Mouse (Mus musculus): ENCODE results near the gene Kif1a. TPM values are rescaled to one million over a fixed set of nuclear protein-coding genes. Genes with fewer than 3 reads are reported as not detected.

Gene Kif1a
- polyA plus RNA-seq, 1 experiment: not detected

DNA sequence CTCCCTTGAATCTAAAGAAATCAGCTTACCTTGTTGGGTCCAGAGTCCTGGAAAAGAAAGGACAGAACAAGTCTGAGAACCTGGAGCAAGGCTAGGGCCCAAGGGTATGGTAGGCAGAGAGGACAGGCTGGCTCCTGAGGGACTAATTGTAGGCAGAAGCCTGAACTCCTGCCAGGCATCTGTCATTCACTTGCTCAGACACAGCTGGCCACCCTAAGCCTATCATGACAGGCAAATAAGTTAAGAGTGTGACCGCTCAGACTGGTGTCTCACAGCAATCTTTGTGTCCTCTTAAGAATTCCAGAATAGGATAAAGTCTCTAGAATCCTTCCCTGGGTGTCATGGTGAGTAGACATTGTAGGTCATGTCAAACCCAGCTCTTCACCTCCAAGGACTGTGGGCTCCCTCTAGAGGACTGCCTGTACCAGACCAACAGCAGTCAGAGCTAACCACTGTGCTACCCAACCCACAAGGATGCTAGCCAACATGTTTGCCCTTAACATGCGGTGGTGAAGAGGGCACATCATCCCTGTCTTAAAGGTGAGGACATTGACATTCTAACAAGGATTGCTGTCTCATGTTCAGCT lies 29.4 kb downstream of the Kif1a start:
- Histone ChIP-seq H3K27ac (ENCODE audit: insufficient read depth, low read depth, low read length) (peak overlapping the region; percentile 73; the same call in 1 of the 2 replicates), H3K4me3 (ENCODE audit: insufficient read depth, low read length) (no peak overlapping the region)

DNA sequence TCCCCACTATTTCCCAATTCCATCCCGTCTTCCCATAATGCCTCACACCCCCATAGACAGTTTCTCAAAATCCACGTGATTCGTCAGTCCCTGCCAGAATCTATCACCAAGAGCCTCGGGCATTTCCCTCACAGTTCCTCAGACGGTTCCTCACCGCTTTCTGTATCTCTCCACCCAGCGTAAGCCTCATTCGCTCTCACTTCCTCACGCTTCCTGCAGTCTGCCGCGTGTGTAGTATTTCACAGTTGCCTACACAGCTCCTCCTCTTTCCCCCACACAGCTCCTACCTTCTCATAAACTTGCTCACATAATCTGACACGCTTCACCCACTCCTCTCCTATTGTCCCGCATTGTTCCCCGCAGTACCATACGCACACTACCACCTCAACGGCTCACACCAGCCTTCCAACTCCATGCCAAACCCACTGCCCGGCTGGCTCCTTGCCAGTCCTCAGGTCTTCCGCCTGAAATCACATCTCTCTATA lies 30.2 kb downstream of the Kif1a start:
- peaks cover 37% of the 10 kb centered on the region for H3K4me1 ChIP-seq (ENCODE audit: control insufficient read depth, insufficient read depth, low read length)
- no peak overlapping the region for H3K4me3 ChIP-seq (ENCODE audit: insufficient read depth, low read length)
- no peak for TF ChIP-seq POLR2A (IDR thresholded peaks at IDR 0.05; ENCODE audit: borderline replicate concordance, low read depth, low read length)
- TF ChIP-seq CTCF (IDR thresholded peaks at IDR 0.05; ENCODE audit: low read depth, low read length): no peak
- H3K27ac ChIP-seq (ENCODE audit: insufficient read depth, low read depth, low read length): peak overlapping the region; percentile 73

More for the DNA sequence above, 29.4 kb downstream of the Kif1a start:
- TF ChIP-seq CTCF (IDR thresholded peaks at IDR 0.05; ENCODE audit: low read depth, low read length) (peak; percentile 23; the same call in 1 of the 2 replicates), POLR2A (IDR thresholded peaks at IDR 0.05; ENCODE audit: borderline replicate concordance, low read depth, low read length) (no peak)
- H3K4me1 ChIP-seq (ENCODE audit: control insufficient read depth, insufficient read depth, low read length): peaks cover 37% of the 10 kb centered on the region

DNA sequence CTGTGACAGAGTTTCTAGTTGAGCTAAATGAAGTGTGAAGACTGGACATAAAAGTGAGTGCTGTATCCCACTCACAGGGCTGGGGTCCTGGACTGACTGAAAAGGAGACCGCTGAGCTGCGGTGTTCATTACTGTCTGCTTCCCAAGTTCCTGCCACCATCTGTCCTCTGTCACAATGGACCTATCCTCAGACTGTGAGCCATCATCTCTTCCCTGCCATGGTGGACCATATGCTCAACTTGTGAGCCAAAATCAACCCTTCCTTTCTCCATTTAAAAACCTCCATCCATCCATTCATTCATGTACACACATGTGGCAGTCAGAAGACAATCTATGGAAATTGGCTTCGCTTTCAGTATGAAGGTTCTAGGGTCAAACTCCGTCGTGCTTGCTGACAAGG lies 30.9 kb downstream of the Kif1a start:
- no peak for TF ChIP-seq POLR2A (IDR thresholded peaks at IDR 0.05; ENCODE audit: borderline replicate concordance, low read depth, low read length)
- no peak for TF ChIP-seq CTCF (IDR thresholded peaks at IDR 0.05; ENCODE audit: low read depth, low read length)
- peaks cover 37% of the 10 kb centered on the region for H3K4me1 ChIP-seq (ENCODE audit: control insufficient read depth, insufficient read depth, low read length)
- peak overlapping the region; percentile 73 for H3K27ac ChIP-seq (ENCODE audit: insufficient read depth, low read depth, low read length)
- H3K4me3 ChIP-seq (ENCODE audit: insufficient read depth, low read length): no peak overlapping the region

- Histone ChIP-seq H3K4me3 (ENCODE audit: insufficient read depth, low read length) (no peak overlapping the region), H3K4me1 (ENCODE audit: control insufficient read depth, insufficient read depth, low read length) (peaks cover 37% of the 10 kb centered on the region), H3K27ac (ENCODE audit: insufficient read depth, low read depth, low read length) (peak overlapping the region; percentile 64)
- TF ChIP-seq CTCF (IDR thresholded peaks at IDR 0.05; ENCODE audit: low read depth, low read length) (no peak), POLR2A (IDR thresholded peaks at IDR 0.05; ENCODE audit: borderline replicate concordance, low read depth, low read length) (no peak)
Observed at GRCm38 (mm10) chr1:93068553-93068952, 33.2 kb downstream of the Kif1a start.

DNA sequence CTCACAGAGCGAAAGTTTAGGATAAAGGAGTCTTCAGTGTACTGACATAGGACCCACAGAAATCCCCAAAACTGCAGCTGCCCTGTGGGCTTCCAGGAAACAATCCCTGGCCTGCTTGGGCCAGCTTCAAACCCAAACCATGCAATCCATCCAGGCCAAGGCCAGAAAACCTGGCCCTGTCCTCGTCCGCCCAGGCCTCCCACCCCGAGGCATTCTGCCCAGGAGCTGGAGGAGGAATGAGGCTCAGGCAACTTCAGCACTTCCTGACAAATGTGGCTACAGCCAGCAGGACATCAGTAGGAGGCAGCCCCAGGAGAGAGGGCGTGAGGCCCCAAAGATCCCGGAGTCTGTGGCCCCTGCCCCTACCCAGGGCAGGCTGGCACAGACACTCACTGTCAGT lies 36.1 kb downstream of the Kif1a start:
- TF ChIP-seq POLR2A (IDR thresholded peaks at IDR 0.05; ENCODE audit: borderline replicate concordance, low read depth, low read length) (no peak), CTCF (IDR thresholded peaks at IDR 0.05; ENCODE audit: low read depth, low read length) (no peak)

DNA sequence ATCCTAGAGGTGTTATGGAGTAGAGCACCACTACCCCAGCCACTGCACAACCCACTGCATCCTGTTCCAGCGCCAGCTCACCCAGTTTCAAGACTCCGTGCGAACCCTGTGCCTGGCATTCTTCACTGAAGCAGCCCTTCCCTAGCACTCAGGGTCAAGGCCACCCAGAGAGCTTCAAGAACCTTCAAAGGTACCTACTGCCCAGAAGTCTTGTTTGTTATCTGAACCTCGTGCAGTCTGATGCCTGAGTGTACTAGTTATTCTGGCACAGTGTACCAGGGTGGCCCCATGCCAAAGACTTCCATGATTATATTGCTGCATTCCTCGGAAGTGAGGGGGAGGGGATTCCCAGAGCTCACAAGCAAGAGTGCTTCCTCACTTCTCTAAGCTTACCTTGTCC lies 38.1 kb downstream of the Kif1a start:
- no peak overlapping the region for H3K4me3 ChIP-seq (ENCODE audit: insufficient read depth, low read length)
- H3K4me1 ChIP-seq (ENCODE audit: control insufficient read depth, insufficient read depth, low read length): peaks cover 4% of the 10 kb centered on the region
- TF ChIP-seq CTCF (IDR thresholded peaks at IDR 0.05; ENCODE audit: low read depth, low read length) (no peak), POLR2A (IDR thresholded peaks at IDR 0.05; ENCODE audit: borderline replicate concordance, low read depth, low read length) (no peak)
- H3K27ac ChIP-seq (ENCODE audit: insufficient read depth, low read depth, low read length): no peak overlapping the region

More for the DNA sequence above, 36.1 kb downstream of the Kif1a start:
- peaks cover 23% of the 10 kb centered on the region for H3K4me1 ChIP-seq (ENCODE audit: control insufficient read depth, insufficient read depth, low read length)
- H3K4me3 ChIP-seq (ENCODE audit: insufficient read depth, low read length): no peak overlapping the region
- no peak overlapping the region for H3K27ac ChIP-seq (ENCODE audit: insufficient read depth, low read depth, low read length)

DNA sequence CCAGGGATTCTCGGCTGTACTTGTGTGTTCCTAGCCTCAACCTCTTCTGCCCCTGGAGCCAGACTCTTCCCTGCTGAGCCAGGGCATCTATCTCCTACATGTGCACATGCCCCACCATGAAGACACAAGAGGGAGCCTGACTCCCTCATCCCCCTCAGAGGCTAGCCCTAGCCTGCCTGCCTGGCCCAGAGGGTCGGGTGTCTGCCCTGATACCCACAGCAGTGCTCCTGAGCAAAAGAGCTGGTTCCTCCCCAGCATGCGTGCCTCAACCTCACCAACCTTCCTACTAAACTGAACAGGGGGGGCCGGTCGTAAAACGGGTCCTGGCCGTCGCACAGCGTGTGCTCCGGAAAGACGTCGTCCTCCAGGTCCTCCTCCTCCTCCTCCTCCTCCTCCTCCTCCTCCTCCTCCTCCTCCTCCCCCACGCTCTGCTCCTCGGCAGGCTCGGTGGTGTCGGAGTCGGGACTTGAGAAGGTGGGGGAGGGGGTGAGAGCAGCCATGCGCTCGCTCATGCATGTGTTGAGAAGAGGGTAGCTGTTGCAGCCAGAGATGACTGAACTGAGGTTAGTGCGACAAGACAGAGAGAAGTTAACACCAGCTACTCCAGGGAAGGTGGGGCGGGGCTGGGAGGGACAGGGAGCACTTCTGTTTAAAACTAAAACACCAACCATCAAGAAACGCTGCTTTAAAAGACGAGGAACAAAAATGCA lies 50.5 kb downstream of the Kif1a start:
- Histone ChIP-seq H3K4me3 (ENCODE audit: insufficient read depth, low read length) (no peak overlapping the region), H3K27ac (ENCODE audit: insufficient read depth, low read depth, low read length) (no peak overlapping the region), H3K4me1 (ENCODE audit: control insufficient read depth, insufficient read depth, low read length) (no peaks in the 10 kb centered on the region)
- TF ChIP-seq CTCF (IDR thresholded peaks at IDR 0.05; ENCODE audit: low read depth, low read length) (no peak), POLR2A (IDR thresholded peaks at IDR 0.05; ENCODE audit: borderline replicate concordance, low read depth, low read length) (no peak)

GRCm38 (mm10) chr1:93050071-93050470 lies 51.7 kb downstream of the Kif1a start:
- H3K27ac ChIP-seq (ENCODE audit: insufficient read depth, low read depth, low read length): no peak overlapping the region
- H3K4me3 ChIP-seq (ENCODE audit: insufficient read depth, low read length): no peak overlapping the region
- H3K4me1 ChIP-seq (ENCODE audit: control insufficient read depth, insufficient read depth, low read length): no peaks in the 10 kb centered on the region
- TF ChIP-seq POLR2A (IDR thresholded peaks at IDR 0.05; ENCODE audit: borderline replicate concordance, low read depth, low read length) (no peak), CTCF (IDR thresholded peaks at IDR 0.05; ENCODE audit: low read depth, low read length) (no peak)

- Histone ChIP-seq H3K4me1 (ENCODE audit: control insufficient read depth, insufficient read depth, low read length) (no peaks in the 10 kb centered on the region), H3K27ac (ENCODE audit: insufficient read depth, low read depth, low read length) (no peak overlapping the region), H3K4me3 (ENCODE audit: insufficient read depth, low read length) (no peak overlapping the region)
- TF ChIP-seq POLR2A (IDR thresholded peaks at IDR 0.05; ENCODE audit: borderline replicate concordance, low read depth, low read length): no peak
Observed at GRCm38 (mm10) chr1:93046153-93046789, 55.5 kb downstream of the Kif1a start.

GRCm38 (mm10) chr1:93035981-93036380 lies 65.8 kb downstream of the Kif1a start:
- no peaks in the 10 kb centered on the region for H3K4me1 ChIP-seq (ENCODE audit: control insufficient read depth, insufficient read depth, low read length)
- no peak overlapping the region for H3K4me3 ChIP-seq (ENCODE audit: insufficient read depth, low read length)
- no peak for TF ChIP-seq POLR2A (IDR thresholded peaks at IDR 0.05; ENCODE audit: borderline replicate concordance, low read depth, low read length)
- no peak for TF ChIP-seq CTCF (IDR thresholded peaks at IDR 0.05; ENCODE audit: low read depth, low read length)
- H3K27ac ChIP-seq (ENCODE audit: insufficient read depth, low read depth, low read length): no peak overlapping the region
